Mouse (Mus musculus): ENCODE results near the gene D730048I06Rik. TPM values are rescaled to one million over a fixed set of nuclear protein-coding genes. Genes with fewer than 3 reads are reported as not detected.

Gene D730048I06Rik
- 1,154 TPM for polyA plus RNA-seq (2014; fragmentation: Illumina TruSeq; extraction: RNeasy Lipid Tissue Mini Kit (QIAGEN cat#74804); ENCODE audit: low read depth, low replicate concordance)

DNA sequence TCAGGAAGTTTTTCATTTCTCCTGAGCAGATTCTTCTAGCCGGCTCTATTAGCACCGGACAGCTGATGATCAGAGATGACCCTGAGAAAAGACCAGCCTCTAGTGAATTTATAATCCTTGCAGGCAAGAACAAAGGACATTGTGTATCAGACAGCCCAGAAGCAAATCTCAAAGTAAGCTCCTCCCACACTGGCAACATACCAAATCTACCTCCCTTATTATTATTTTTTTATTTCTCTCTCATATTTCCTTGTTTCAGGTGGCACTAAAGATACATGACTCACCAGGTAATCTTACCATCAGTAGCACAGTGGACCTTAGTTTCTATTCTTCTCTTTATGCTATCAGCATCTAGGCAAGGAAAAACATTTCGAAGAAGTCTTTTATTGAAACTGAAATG is at the start of gene D730048I06Rik, which contains the start of gene Gm27235:
Gene D730048I06Rik (minus strand): TSS at position 112 of the 400 bp plus-strand sequence.
Gene Gm27235 (minus strand): TSS at position 101 of the 400 bp plus-strand sequence.

DNA sequence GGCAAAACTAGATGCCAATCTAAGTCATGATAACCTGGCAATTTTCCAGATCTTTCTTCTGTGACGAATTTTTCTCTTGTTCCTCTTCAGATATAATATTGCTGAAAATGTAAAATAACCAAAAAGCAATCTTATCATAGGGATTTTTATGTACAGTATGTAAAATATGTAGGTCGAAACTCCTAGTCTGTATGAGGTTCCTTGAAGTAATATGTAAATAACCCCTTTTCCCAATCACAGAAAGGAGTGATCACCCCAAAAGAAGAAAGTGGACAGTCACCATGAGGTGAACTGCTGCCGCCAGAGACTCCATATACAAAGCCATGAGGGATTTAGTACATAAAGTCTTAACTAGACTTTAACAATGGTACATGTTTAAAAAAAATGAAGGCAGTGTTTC is 11.9 kb downstream of the D730048I06Rik start, which contains the start of gene Gm17727:
Gene Gm17727 (minus strand): TSS at position 101 of the 400 bp plus-strand sequence.

DNA sequence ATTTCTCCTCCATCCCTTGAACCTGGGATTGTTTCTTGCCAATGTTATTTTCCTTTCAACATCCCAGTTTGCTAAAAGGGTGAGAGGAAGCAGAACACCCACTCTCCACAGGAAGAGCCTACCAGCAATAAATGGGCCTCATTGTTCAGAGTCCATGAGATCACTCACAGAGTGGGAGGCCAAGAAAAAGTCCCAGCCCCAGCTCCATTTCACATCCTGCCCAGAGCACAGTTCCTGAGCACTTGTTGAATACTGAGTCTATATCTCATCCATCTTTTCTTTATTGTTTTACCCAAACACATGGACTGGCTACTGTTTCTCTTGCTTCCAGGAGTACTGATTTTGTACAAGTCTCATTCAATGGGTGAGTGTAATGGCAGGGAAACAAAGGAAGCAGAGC is 49.2 kb downstream of the D730048I06Rik start, which contains the start of gene Gm17677:
Gene Gm17677 (plus strand): TSS at position 301 of the 400 bp plus-strand sequence.

Other genes starting within 250 kb of the D730048I06Rik start
- gene Ddx25, start 231.6 kb downstream of the D730048I06Rik start, polyA plus RNA-seq (2014; fragmentation: Illumina TruSeq; extraction: RNeasy Lipid Tissue Mini Kit (QIAGEN cat#74804); ENCODE audit: low read depth, low replicate concordance) = 1.7 TPM
- gene Pus3, start 231.5 kb downstream of the D730048I06Rik start, polyA plus RNA-seq (2014; fragmentation: Illumina TruSeq; extraction: RNeasy Lipid Tissue Mini Kit (QIAGEN cat#74804); ENCODE audit: low read depth, low replicate concordance) = 8.2 TPM
- gene Pate2, start 219.8 kb downstream of the D730048I06Rik start, polyA plus RNA-seq (2014; fragmentation: Illumina TruSeq; extraction: RNeasy Lipid Tissue Mini Kit (QIAGEN cat#74804); ENCODE audit: low read depth, low replicate concordance) = 172 TPM
- gene Hyls1, start 219.7 kb downstream of the D730048I06Rik start, polyA plus RNA-seq (2014; fragmentation: Illumina TruSeq; extraction: RNeasy Lipid Tissue Mini Kit (QIAGEN cat#74804); ENCODE audit: low read depth, low replicate concordance) = 19.2 TPM
- gene Pate4, start 178.2 kb downstream of the D730048I06Rik start, polyA plus RNA-seq (2014; fragmentation: Illumina TruSeq; extraction: RNeasy Lipid Tissue Mini Kit (QIAGEN cat#74804); ENCODE audit: low read depth, low replicate concordance) = 4.2 TPM
- gene Pate3, start 141.9 kb downstream of the D730048I06Rik start, polyA plus RNA-seq (2014; fragmentation: Illumina TruSeq; extraction: RNeasy Lipid Tissue Mini Kit (QIAGEN cat#74804); ENCODE audit: low read depth, low replicate concordance) = 42.8 TPM
- gene Pate1, start 102.7 kb downstream of the D730048I06Rik start, polyA plus RNA-seq (2014; fragmentation: Illumina TruSeq; extraction: RNeasy Lipid Tissue Mini Kit (QIAGEN cat#74804); ENCODE audit: low read depth, low replicate concordance) = 148 TPM
- gene Gm17677, start 49.1 kb downstream of the D730048I06Rik start, polyA plus RNA-seq (2014; fragmentation: Illumina TruSeq; extraction: RNeasy Lipid Tissue Mini Kit (QIAGEN cat#74804); ENCODE audit: low read depth, low replicate concordance) = 72.9 TPM
- 204 TPM for gene Gm17727, start 12.0 kb downstream of the D730048I06Rik start, polyA plus RNA-seq (2014; fragmentation: Illumina TruSeq; extraction: RNeasy Lipid Tissue Mini Kit (QIAGEN cat#74804); ENCODE audit: low read depth, low replicate concordance)
- 100 TPM for gene Gm27235, start within 50 bp of the D730048I06Rik start, polyA plus RNA-seq (2014; fragmentation: Illumina TruSeq; extraction: RNeasy Lipid Tissue Mini Kit (QIAGEN cat#74804); ENCODE audit: low read depth, low replicate concordance)
- gene 9230110F15Rik, start 54.0 kb upstream of the D730048I06Rik start, polyA plus RNA-seq (2014; fragmentation: Illumina TruSeq; extraction: RNeasy Lipid Tissue Mini Kit (QIAGEN cat#74804); ENCODE audit: low read depth, low replicate concordance) = 826 TPM
- 1,684 TPM for gene 9230113P08Rik, start 118.3 kb upstream of the D730048I06Rik start, polyA plus RNA-seq (2014; fragmentation: Illumina TruSeq; extraction: RNeasy Lipid Tissue Mini Kit (QIAGEN cat#74804); ENCODE audit: low read depth, low replicate concordance)